8 mouse cellular contexts compared by ENCODE assay signal in genomic region chr10:117681999-117682857, GRCm38 (mm10). TPM values are rescaled to one million over a fixed set of nuclear protein-coding genes. Genes with fewer than 3 reads are reported as not detected.
DNase-seq lines count a peak whose midpoint lies in the region; ATAC-seq lines count a peak whose summit lies in the region.

No protein-coding gene starts in this region.

- H3K27ac ChIP-seq in neural tube, embryonic 11.5 days (ENCODE audit: low read depth, low read length): no peak overlapping the region

- WGBS in neural tube, embryonic 11.5 days: 64% methylated on average over 14 of the region's 14 CpGs

- peak; percentile 43 for DNase-seq in gastrocnemius, postnatal 10 days
- no peak for DNase-seq in gastrocnemius, postnatal 25 days
- peak; percentile 26 to 47 for DNase-seq in right cerebral cortex, adult 2 months (ENCODE audit: low spot score in 2 of 2)
- no peak for DNase-seq in right cerebral cortex, postnatal 25 days
- DNase-seq in cerebellum, adult 18-20 months: peak; percentile 47 to 50
- peak; percentile 73 for DNase-seq in kidney, postnatal 10 days
- peak; percentile 40 for DNase-seq in neural tube, embryonic 11.5 days (ENCODE audit: low spot score)
- no peak for DNase-seq in T-cell, adult 2 months (ENCODE audit: low spot score)

- no peaks in the 10 kb centered on the region for H3K36me3 ChIP-seq in neural tube, embryonic 11.5 days (ENCODE audit: control insufficient read depth, insufficient read depth, low read length)

- H3K4me3 ChIP-seq in neural tube, embryonic 11.5 days (ENCODE audit: low read depth, low read length): no peak overlapping the region

- H3K27me3 ChIP-seq in neural tube, embryonic 11.5 days (ENCODE audit: control insufficient read depth, insufficient read depth, low read length): no peaks in the 10 kb centered on the region

- H3K9ac ChIP-seq in neural tube, embryonic 11.5 days (ENCODE audit: low read length): no peak overlapping the region

- no peaks in the 10 kb centered on the region for H3K9me3 ChIP-seq in neural tube, embryonic 11.5 days (ENCODE audit: control insufficient read depth, low read length)

- no peaks in the 10 kb centered on the region for H3K4me1 ChIP-seq in neural tube, embryonic 11.5 days (ENCODE audit: control insufficient read depth, insufficient read depth, low read length)

- no peak for ATAC-seq in neural tube, embryonic 11.5 days (ENCODE audit: insufficient read depth, low FRiP score, low TSS enrichment)

- no peak overlapping the region for H3K4me2 ChIP-seq in neural tube, embryonic 11.5 days (ENCODE audit: low read depth)

RNA-seq across cellular contexts. Expression of gene Mdm2, which starts 28.3 kb away (rescaled TPM):
- 10 to 100 TPM; 34.1 to 36.4 TPM for total RNA-seq in gastrocnemius, postnatal 10 days (2021)
- total RNA-seq in gastrocnemius, postnatal 25 days (2021): 10 to 100 TPM; 38.5 to 43.8 TPM
- 63.2 and 63.5 TPM in 2 replicates for polyA plus RNA-seq in neural tube, embryonic 11.5 days (2014; fragmentation: Nextera tagmentation; extraction: Ambion mirVana)

RNA-seq across cellular contexts. Expression of gene Cpm, which starts 52.9 kb away (rescaled TPM):
- 1 to 10 TPM; 9.3 to 10.0 TPM for total RNA-seq in gastrocnemius, postnatal 10 days (2021)
- total RNA-seq in gastrocnemius, postnatal 25 days (2021): 1 to 10 TPM; 2.3 to 2.4 TPM
- 18.4 and 21.1 TPM in 2 replicates for polyA plus RNA-seq in neural tube, embryonic 11.5 days (2014; fragmentation: Nextera tagmentation; extraction: Ambion mirVana)

Comparison
In these comparisons a context has a peak if more than half of its experiments do, and no peak if none do; other contexts are left out.
1. DNase-seq: peak in gastrocnemius, postnatal 10 days (single experiment), right cerebral cortex, adult 2 months (2 of 2), cerebellum, adult 18-20 months (2 of 2), kidney, postnatal 10 days (single experiment) and neural tube, embryonic 11.5 days (single experiment); none in gastrocnemius, postnatal 25 days (single experiment), right cerebral cortex, postnatal 25 days (single experiment) and T-cell, adult 2 months (single experiment).